Comparison of ENCODE assay signal across 8 mouse cellular contexts in the genomic region with DNA sequence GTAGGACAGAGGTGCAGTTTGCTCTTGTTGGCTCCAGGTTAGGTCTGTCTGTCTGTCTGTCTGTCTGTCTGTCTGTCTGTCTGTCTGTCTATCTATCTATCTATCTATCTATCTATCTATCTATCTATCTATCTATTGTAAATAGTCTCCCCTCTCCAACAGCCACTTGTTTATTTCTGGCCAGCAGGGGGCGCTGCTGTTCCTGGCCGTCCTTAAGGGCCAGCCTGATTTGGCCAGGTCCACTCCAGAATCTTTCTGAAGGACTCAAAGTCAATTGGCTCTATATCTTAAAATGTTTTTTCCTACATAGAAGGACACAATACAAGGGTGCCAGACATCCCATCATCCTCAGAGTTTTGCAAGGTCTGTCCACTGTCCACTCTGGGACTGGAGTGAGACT. TPM values are rescaled to one million over a fixed set of nuclear protein-coding genes. Genes with fewer than 3 reads are reported as not detected.
DNase-seq lines count a peak whose midpoint lies in the region; ATAC-seq lines count a peak whose summit lies in the region.
"Had no signal": no experiment of that assay in that cellular context is flagged by ENCODE, and none has a peak within 500 bp of the region (broad histone marks: within the 10 kb centered on the region; RNA-seq: fewer than 3 reads in every experiment).

No protein-coding gene starts in this region.

- peaks cover under 1% of the 10 kb centered on the region; the same call in 1 of the 2 replicates for H3K4me1 ChIP-seq in midbrain, embryonic 14.5 days (ENCODE audit: control insufficient read depth, insufficient read depth, low read length)
- peaks cover 15% of the 10 kb centered on the region for H3K4me1 ChIP-seq in midbrain, embryonic 15.5 days
- H3K4me1 ChIP-seq: heart, embryonic 13.5 days had no signal

- no peak overlapping the region for H3K4me3 ChIP-seq in midbrain, embryonic 14.5 days (replicated peaks; ENCODE audit: low read depth, low read length)
- no peak overlapping the region for H3K4me3 ChIP-seq in midbrain, embryonic 15.5 days
- H3K4me3 ChIP-seq: heart, embryonic 13.5 days had no signal

- no peak overlapping the region for H3K9ac ChIP-seq in midbrain, embryonic 14.5 days (replicated peaks; ENCODE audit: low read length)
- H3K9ac ChIP-seq in midbrain, embryonic 15.5 days, result no peak overlapping the region
- H3K9ac ChIP-seq: heart, embryonic 13.5 days had no signal

- no peaks in the 10 kb centered on the region for H3K27me3 ChIP-seq in midbrain, embryonic 14.5 days (ENCODE audit: control insufficient read depth, insufficient read depth, low read length)
- no peaks in the 10 kb centered on the region for H3K27me3 ChIP-seq in midbrain, embryonic 15.5 days (replicated peaks)
- H3K27me3 ChIP-seq: heart, embryonic 13.5 days had no signal

- H3K27ac ChIP-seq in midbrain, embryonic 14.5 days (replicated peaks; ENCODE audit: low read depth, low read length), result no peak overlapping the region
- H3K27ac ChIP-seq in midbrain, embryonic 15.5 days, result no peak overlapping the region
- H3K27ac ChIP-seq: heart, embryonic 13.5 days had no signal

- H3K36me3 ChIP-seq in midbrain, embryonic 14.5 days (ENCODE audit: control insufficient read depth, insufficient read depth, low read length), result no peaks in the 10 kb centered on the region
- H3K36me3 ChIP-seq in midbrain, embryonic 15.5 days (replicated peaks), result no peaks in the 10 kb centered on the region

- peak; percentile 66 for DNase-seq in midbrain, embryonic 14.5 days
- DNase-seq in adipocyte (ENCODE audit: low spot score), result peak; percentile 73
- peak; percentile 43 for DNase-seq in cerebellum, adult 9-11 months
- DNase-seq in heart, postnatal 10 days, result peak; percentile 68 to 84
- DNase-seq in lung, postnatal 10 days, result peak; percentile 85
- DNase-seq in spleen, postnatal 36 days (ENCODE audit: low spot score in 2 of 2), result peak; percentile 26 to 34

- no peaks in the 10 kb centered on the region for H3K9me3 ChIP-seq in midbrain, embryonic 14.5 days (ENCODE audit: control insufficient read depth, low read length)
- H3K9me3 ChIP-seq in midbrain, embryonic 15.5 days, result no peaks in the 10 kb centered on the region
- H3K9me3 ChIP-seq: heart, embryonic 13.5 days had no signal

- ATAC-seq in midbrain, embryonic 14.5 days (ENCODE audit: low FRiP score, low TSS enrichment), result no peak
- no peak for ATAC-seq in midbrain, embryonic 15.5 days (replicated peaks)

- intact Hi-C loops in heart, postnatal 10 days (cut with DNase I), result loop anchor here (1.0 to 2.0 kb wide), 4 partner anchors 44 to 94 kb away; no protein-coding TSS in a partner anchor

- H3K4me2 ChIP-seq in midbrain, embryonic 14.5 days (ENCODE audit: low read length), result no peak overlapping the region
- no peak overlapping the region for H3K4me2 ChIP-seq in midbrain, embryonic 15.5 days
- H3K4me2 ChIP-seq: heart, embryonic 13.5 days had no signal

- WGBS in midbrain, embryonic 14.5 days, result 13% methylated on average over 2 of the region's 2 CpGs
- WGBS in midbrain, embryonic 15.5 days, result 1% methylated on average over 2 of the region's 2 CpGs

RNA-seq across cellular contexts. Expression of a gene that starts 25.8 kb away (rescaled TPM):
- 0.07 TPM in 1 of 2 replicates, not detected in the other for polyA plus RNA-seq in midbrain, embryonic 14.5 days (2014; fragmentation: Nextera tagmentation; extraction: Ambion mirVana)
- polyA plus RNA-seq in midbrain, embryonic 15.5 days (2015; fragmentation: Nextera tagmentation; extraction: Ambion mirVana), result 0.31 TPM in 1 of 2 replicates, not detected in the other
- 100 to 1,000 TPM; 415 to 442 TPM for total RNA-seq in heart, postnatal 10 days (2021)

Comparison
In these comparisons a context has a peak if more than half of its experiments do, and no peak if none do; other contexts are left out.
1. DNase-seq: peak in every context shown above with its lines; median percentile 85 in lung, postnatal 10 days; 76 in heart, postnatal 10 days; 73 in adipocyte; 66 in midbrain, embryonic 14.5 days; 43 in cerebellum, adult 9-11 months; 30 in spleen, postnatal 36 days.